Mouse (Mus musculus) embryonic fibroblast, embryonic 13.5 days (primary cell): ENCODE measurements at regions not wholly inside any gene's neighbourhood (a gene's known extent, or its start where the extent isn't known, plus 50 kb on each side); places are given as distances from the start of the nearest gene placed in this dataset.

Experiments
- CTCF ChIP-seq: IDR thresholded peaks from 2 replicates; pipeline ENCODE4 v1.5.1; 2011; ENCODE audit warnings: mild to moderate bottlenecking, control low read depth, low read length, moderate library complexity, borderline replicate concordance; ENCODE audit not compliant: insufficient read depth
- POLR2A ChIP-seq: IDR thresholded peaks from 2 replicates; pipeline ENCODE4 v1.6.1; 2011; ENCODE audit warnings: low read depth, mild to moderate bottlenecking, control low read depth, low read length, moderate library complexity

GRCm38 (mm10) chr4:93664293-93664692 lies 329.0 kb upstream of the Tusc1 start:
- TF ChIP-seq POLR2A (no peak), CTCF (no peak)
